Mouse (Mus musculus): ENCODE measurements at regions not wholly inside any gene's neighbourhood (a gene's known extent, or its start where the extent isn't known, plus 50 kb on each side); places are given as distances from the start of the nearest gene placed in this dataset.
"Not testable (repeated sequence)": the region's sequence is repeated elsewhere in the genome, so short reads cannot be mapped to it uniquely, and the experiment has no call there.

GRCm38 (mm10) chr9:97297538-97297937 is 72.2 kb downstream of the Trim42 start:
- no peak for DNase-seq (ENCODE audit: low read depth, low spot score)

- no peak for DNase-seq (ENCODE audit: low read depth, low spot score)
Measured at GRCm38 (mm10) chr9:97295770-97296169, 74.0 kb downstream of the Trim42 start.

DNA sequence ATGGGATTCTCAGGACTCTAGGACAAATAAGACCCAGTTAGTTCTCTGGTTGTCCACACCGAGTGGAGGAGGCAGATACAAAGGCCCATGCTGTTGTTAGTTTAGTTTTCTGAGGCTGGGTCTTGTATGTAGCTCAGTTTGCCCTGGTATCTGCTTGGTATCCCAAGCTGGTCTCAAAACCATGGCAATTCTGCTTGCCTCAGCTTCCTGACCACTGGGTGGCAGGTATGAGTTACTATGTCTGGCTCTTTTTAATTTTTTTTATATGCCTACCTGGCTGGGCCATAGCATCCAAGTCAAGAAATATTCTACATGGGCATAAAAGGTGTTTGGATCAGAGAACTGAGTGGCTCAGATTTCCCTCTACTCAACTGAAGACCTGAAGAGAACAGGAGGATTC is 77.9 kb downstream of the Trim42 start:
- no peak for DNase-seq (ENCODE audit: low read depth, low spot score)

GRCm38 (mm10) chr9:97284282-97284802 is 85.4 kb downstream of the Trim42 start:
- DNase-seq (ENCODE audit: low read depth, low spot score) = no peak

GRCm38 (mm10) chr9:97282090-97282489 is 87.7 kb downstream of the Trim42 start:
- no peak for DNase-seq (ENCODE audit: low read depth, low spot score)

DNA sequence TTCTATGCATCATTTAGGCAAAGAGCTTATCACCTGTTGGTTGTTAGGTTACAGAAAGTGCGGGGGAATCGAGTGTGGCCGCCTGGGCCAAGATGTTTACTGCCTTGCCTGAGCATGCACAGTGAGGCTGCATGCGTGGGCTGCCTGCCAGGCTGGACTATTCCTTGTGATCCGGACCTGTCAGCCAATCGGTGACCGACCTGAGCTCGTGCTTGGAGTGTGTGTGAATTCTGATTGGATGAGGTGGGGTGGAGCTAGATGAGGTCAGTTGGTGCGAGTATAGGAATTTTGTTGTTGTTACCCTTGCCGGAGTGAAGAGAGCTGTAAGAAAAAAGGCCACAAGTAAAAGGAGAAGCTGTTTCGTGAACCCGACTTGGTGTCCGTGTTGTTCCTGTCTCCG is 94.3 kb downstream of the Trim42 start:
- not testable (repeated sequence) for DNase-seq (ENCODE audit: low read depth, low spot score)

- DNase-seq (ENCODE audit: low read depth, low spot score) = no peak
Measured at GRCm38 (mm10) chr9:97273891-97274290, 95.9 kb downstream of the Trim42 start.

DNA sequence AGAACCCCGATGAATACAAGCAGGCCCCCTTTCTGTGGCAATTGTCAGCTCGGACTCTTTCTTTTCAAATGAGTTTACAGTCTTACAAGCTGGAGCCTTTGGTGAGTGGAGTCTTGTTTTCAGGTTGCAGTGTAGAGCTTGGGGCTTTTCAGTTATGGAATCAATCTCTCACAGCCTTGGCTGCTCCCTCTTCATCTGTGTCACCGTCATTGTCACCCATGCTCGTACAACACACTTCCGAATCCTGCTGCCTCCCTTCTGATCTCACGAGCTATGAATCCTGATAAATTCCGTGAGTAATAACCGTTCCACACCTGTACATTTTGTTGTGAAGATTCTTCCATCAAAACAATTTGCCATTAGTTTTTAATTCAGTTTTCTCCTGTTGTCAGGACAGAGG is 97.7 kb downstream of the Trim42 start:
- DNase-seq (ENCODE audit: low read depth, low spot score) = no peak

DNA sequence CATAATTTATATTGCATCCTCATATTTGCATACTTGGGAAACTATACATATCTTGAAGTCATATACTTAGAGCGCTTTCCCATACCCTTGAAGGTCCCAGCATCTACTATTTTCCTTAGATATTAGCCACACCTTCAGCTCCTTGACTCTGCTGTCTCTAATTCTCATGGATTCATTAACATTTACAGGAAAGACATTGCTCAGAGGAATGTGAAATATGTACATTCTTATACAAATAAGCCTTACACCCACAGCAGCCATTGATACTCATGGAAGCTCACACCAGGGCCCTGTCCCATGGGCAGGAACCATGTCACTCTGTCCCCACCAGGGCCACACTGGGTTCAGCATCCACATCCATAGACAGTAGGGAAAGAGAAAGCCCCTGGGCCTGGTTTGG is 122.1 kb downstream of the Trim42 start:
- no peak for DNase-seq (ENCODE audit: low read depth, low spot score)

DNA sequence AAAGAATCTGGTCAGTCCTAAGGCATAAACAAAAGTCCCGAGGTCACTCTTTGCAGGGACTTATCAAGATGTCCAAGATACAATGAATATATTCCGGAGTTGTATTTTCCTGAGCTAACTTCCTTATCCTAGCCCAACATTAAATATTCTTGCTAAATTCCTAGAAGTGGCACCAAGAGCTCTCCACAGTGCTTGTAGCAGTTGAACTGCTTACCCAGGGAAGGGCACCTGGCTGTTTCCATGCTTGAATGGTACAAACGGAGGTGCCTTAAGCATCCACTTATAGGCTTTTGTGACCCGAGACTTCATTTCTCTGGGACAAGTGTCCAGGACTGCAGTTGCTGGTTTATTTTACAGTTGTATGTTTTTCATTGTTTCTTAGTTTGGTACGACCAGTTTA is 115.1 kb upstream of the Slc25a36 start:
- no peak for DNase-seq (ENCODE audit: low read depth, low spot score)

GRCm38 (mm10) chr9:97224549-97224948 is 113.6 kb upstream of the Slc25a36 start:
- no peak for DNase-seq (ENCODE audit: low read depth, low spot score)

- no peak for DNase-seq (ENCODE audit: low read depth, low spot score)
Measured at GRCm38 (mm10) chr9:97214806-97215205, 103.8 kb upstream of the Slc25a36 start.

DNA sequence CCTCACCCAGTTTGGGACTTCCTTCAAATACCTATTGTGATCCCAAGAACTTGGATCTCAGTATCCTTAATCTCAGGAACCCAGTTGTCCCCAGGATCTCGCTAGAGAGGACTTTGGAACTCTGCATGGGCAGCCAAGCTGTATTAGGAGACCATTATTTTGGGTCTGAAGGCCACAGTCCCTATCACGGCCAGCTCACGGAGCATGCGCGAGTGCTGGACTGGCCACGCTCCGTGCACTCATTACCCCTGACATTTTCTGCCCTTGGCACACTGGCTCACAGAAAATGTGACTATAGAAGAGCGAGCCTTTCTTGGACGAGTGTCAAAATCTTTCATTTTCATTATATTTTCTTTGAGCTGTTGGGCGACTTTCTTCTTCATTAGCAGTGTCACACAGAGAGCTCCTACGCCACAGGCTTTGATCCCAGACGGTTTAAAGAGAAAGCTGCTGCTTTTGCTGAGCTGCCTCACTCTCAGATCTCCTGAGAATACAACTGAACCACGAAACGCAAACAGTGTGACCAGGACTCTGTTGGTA is 79.4 kb upstream of the Slc25a36 start:
- no peak for DNase-seq (ENCODE audit: low read depth, low spot score)

- no peak for DNase-seq (ENCODE audit: low read depth, low spot score)
Measured at GRCm38 (mm10) chr9:97189646-97190045, 78.7 kb upstream of the Slc25a36 start.

DNA sequence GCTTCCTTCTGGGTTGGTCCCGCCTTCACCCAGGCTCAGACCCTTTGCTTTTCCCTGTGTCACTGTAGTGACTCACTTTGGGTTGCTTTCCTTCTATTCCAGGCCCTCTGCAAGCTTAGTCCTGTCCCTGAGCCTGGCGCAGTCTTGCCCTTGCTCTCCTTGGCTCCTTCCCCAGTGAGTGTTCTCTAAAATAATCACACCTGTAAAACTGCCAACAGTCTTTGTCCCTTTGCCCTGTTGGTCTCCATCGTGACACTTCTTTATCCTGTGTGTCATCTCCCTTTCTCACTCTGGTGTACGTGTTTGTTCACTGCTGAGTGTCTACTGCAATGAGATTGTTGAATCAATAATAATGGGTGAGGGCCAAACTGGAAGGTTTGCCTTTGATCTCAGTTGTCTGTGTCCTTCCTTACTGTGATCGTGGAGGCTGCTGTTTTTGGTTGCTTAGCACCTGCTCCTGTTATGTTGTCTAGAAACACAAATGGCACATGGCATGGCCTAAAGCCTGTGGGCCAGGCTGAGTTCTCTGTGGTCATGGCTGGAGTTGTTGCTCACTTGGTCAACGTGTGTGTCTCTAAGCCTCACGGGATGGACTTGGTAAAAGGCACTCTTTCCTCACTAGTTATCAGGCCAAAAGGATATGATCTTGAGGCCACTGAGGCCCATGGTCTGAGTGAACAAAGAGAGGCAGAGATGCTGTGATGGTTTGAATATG is 77.8 kb upstream of the Slc25a36 start:
- no peak for DNase-seq (ENCODE audit: low read depth, low spot score)

GRCm38 (mm10) chr9:97173230-97173951 is 62.4 kb upstream of the Slc25a36 start:
- no peak for DNase-seq (ENCODE audit: low read depth, low spot score)

GRCm38 (mm10) chr9:97172075-97172474 is 61.1 kb upstream of the Slc25a36 start:
- DNase-seq (ENCODE audit: low read depth, low spot score) = peak; percentile 9

- no peak for DNase-seq (ENCODE audit: low read depth, low spot score)
Measured at GRCm38 (mm10) chr9:97171484-97171883, 60.5 kb upstream of the Slc25a36 start.

DNA sequence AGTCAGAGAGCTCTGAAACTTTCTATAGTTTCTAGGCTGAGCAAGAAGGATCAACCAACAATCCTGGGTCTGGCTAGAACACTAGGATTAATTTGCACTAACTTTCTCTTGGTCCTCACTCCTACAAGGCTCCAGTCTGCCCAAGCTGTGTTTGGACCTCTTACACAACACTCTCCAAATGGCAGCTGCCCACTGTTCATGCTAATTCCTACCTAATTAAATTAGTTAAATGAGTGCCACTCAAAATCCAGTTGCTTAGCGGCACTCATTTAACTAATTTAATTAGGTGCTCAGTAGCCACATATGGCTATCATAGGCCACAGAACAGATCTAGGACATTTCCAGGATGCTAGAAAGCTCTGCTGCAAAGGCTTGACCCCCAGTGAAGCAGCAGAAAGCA is 59.9 kb upstream of the Slc25a36 start:
- no peak for DNase-seq (ENCODE audit: low read depth, low spot score)

DNA sequence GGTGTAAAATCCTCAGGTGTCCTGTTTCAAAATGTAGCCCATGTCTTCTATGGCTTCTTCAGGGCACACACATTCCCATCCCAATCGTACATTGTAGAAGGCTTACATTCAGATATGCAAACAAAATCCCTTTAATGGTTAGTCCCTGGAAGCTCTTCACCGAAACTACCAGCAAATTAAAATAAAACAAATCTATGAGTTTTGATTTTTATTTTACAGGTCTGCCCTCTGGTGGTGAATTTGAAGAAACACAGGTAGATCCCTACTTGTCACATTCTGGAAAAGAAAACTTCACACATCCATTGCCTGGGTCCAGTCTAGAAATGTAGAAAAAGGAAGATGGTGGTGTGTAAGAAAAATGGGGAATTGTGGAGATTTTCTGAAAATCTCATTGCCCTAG is 51.5 kb upstream of the Slc25a36 start:
- no peak for DNase-seq (ENCODE audit: low read depth, low spot score)

Measured in c-Kit-negative CD71-positive TER-119-positive erythroid progenitor cells, embryonic 14.5 days (primary cell).